Comparison of ENCODE assay signal across 26 mouse cellular contexts in genomic region chr4:104694188-104694587, GRCm38 (mm10).
A peak's percentile ranks its signal among the peaks of the same experiment; 100 is the strongest.
DNase-seq lines count a peak whose midpoint lies in the region; ATAC-seq lines count a peak whose summit lies in the region.
"Had no signal": no experiment of that assay in that cellular context is flagged by ENCODE, and none has a peak within 500 bp of the region (broad histone marks: within the 10 kb centered on the region; RNA-seq: fewer than 3 reads in every experiment).

No protein-coding gene starts in this region.

- H3K9me3 ChIP-seq in heart, embryonic 13.5 days = no peaks in the 10 kb centered on the region
- H3K9me3 ChIP-seq in midbrain, embryonic 14.5 days (ENCODE audit: control insufficient read depth, low read length) = no peaks in the 10 kb centered on the region
- H3K9me3 ChIP-seq in midbrain, embryonic 11.5 days (ENCODE audit: control insufficient read depth, low read length) = no peaks in the 10 kb centered on the region
- H3K9me3 ChIP-seq: embryonic facial prominence, embryonic 10.5 days; embryonic facial prominence, embryonic 13.5 days; forebrain, embryonic 12.5 days; forebrain, embryonic 15.5 days; heart, embryonic 10.5 days; hindbrain, embryonic 10.5 days; hindbrain, embryonic 13.5 days had no signal

- H3K36me3 ChIP-seq in heart, embryonic 13.5 days = no peaks in the 10 kb centered on the region
- H3K36me3 ChIP-seq in midbrain, embryonic 14.5 days (ENCODE audit: control insufficient read depth, insufficient read depth, low read length) = 0 out of 2 replicates have a peak, but pooled peaks cover 6% of the 10 kb centered on the region
- H3K36me3 ChIP-seq in midbrain, embryonic 11.5 days (ENCODE audit: control insufficient read depth, insufficient read depth, low read length) = no peaks in the 10 kb centered on the region
- H3K36me3 ChIP-seq: embryonic facial prominence, embryonic 10.5 days; embryonic facial prominence, embryonic 13.5 days; forebrain, embryonic 12.5 days; forebrain, embryonic 15.5 days; heart, embryonic 10.5 days; hindbrain, embryonic 10.5 days; hindbrain, embryonic 13.5 days had no signal

- no peak overlapping the region for H3K4me3 ChIP-seq in heart, embryonic 13.5 days
- H3K4me3 ChIP-seq in midbrain, embryonic 14.5 days (replicated peaks; ENCODE audit: low read depth, low read length) = no peak overlapping the region
- no peak overlapping the region for H3K4me3 ChIP-seq in midbrain, embryonic 11.5 days (ENCODE audit: low read depth, low read length)
- H3K4me3 ChIP-seq: embryonic facial prominence, embryonic 10.5 days; embryonic facial prominence, embryonic 13.5 days; erythroblast, embryonic 14.5 days; forebrain, embryonic 12.5 days; forebrain, embryonic 15.5 days; heart, embryonic 10.5 days; hindbrain, embryonic 10.5 days; hindbrain, embryonic 13.5 days had no signal

- WGBS in heart, embryonic 13.5 days = 24% methylated on average over 11 of the region's 11 CpGs
- 57% methylated on average over 11 of the region's 11 CpGs for WGBS in midbrain, embryonic 14.5 days
- 87% methylated on average over 11 of the region's 11 CpGs for WGBS in midbrain, embryonic 11.5 days

- intact Hi-C loops in heart, postnatal 10 days (cut with DNase I) = no loop called here

- H3K9ac ChIP-seq in heart, embryonic 13.5 days = no peak overlapping the region
- H3K9ac ChIP-seq in midbrain, embryonic 14.5 days (replicated peaks; ENCODE audit: low read length) = no peak overlapping the region
- H3K9ac ChIP-seq in midbrain, embryonic 11.5 days (ENCODE audit: low read length) = no peak overlapping the region
- H3K9ac ChIP-seq: embryonic facial prominence, embryonic 13.5 days; forebrain, embryonic 12.5 days; forebrain, embryonic 15.5 days; hindbrain, embryonic 13.5 days had no signal

- peaks cover 12% of the 10 kb centered on the region; the same call in 1 of the 2 replicates for H3K27me3 ChIP-seq in heart, embryonic 13.5 days (replicated peaks)
- no peaks in the 10 kb centered on the region for H3K27me3 ChIP-seq in midbrain, embryonic 14.5 days (ENCODE audit: control insufficient read depth, insufficient read depth, low read length)
- H3K27me3 ChIP-seq in midbrain, embryonic 11.5 days (ENCODE audit: control insufficient read depth, insufficient read depth, low read length) = no peaks in the 10 kb centered on the region
- H3K27me3 ChIP-seq: embryonic facial prominence, embryonic 13.5 days; forebrain, embryonic 12.5 days; forebrain, embryonic 15.5 days; hindbrain, embryonic 13.5 days had no signal

- peak overlapping the region; percentile 20; the same call in 1 of the 2 replicates for H3K4me2 ChIP-seq in heart, embryonic 13.5 days
- H3K4me2 ChIP-seq in midbrain, embryonic 14.5 days (ENCODE audit: low read length) = no peak overlapping the region
- H3K4me2 ChIP-seq in midbrain, embryonic 11.5 days = no peak overlapping the region
- H3K4me2 ChIP-seq: embryonic facial prominence, embryonic 13.5 days; forebrain, embryonic 12.5 days; forebrain, embryonic 15.5 days; hindbrain, embryonic 13.5 days had no signal

- no peak overlapping the region for H3K27ac ChIP-seq in heart, embryonic 13.5 days (replicated peaks)
- 0 out of 2 replicates have a peak overlapping the region, but pooled peaks have one; percentile 26 for H3K27ac ChIP-seq in midbrain, embryonic 14.5 days (replicated peaks; ENCODE audit: low read depth, low read length)
- H3K27ac ChIP-seq in midbrain, embryonic 11.5 days (ENCODE audit: low read depth, low read length) = no peak overlapping the region
- H3K27ac ChIP-seq: embryonic facial prominence, embryonic 10.5 days; embryonic facial prominence, embryonic 13.5 days; forebrain, embryonic 12.5 days; forebrain, embryonic 15.5 days; heart, embryonic 10.5 days; hindbrain, embryonic 10.5 days; hindbrain, embryonic 13.5 days had no signal

- no peak for ATAC-seq in heart, embryonic 13.5 days (ENCODE audit: extremely low read depth, insufficient number of reproducible peaks, low FRiP score, low TSS enrichment)
- no peak for ATAC-seq in midbrain, embryonic 14.5 days (ENCODE audit: low FRiP score, low TSS enrichment)
- ATAC-seq in midbrain, embryonic 11.5 days (ENCODE audit: low FRiP score) = no peak
- ATAC-seq: activated CD4-positive, CD25-positive, alpha-beta regulatory T cell, adult 4 months; forebrain, embryonic 15.5 days; hindbrain, embryonic 16.5 days had no signal

- peak; percentile 4 for DNase-seq in adrenal gland, adult 2 months
- no peak for DNase-seq in adrenal gland, postnatal 4 days (ENCODE audit: low spot score in 2 of 2)
- DNase-seq in heart, postnatal 10 days = no peak
- peak; percentile 39 for DNase-seq in midbrain, embryonic 14.5 days
- no peak for DNase-seq in midbrain, embryonic 11.5 days (ENCODE audit: low spot score, missing footprints)
- no peak for DNase-seq in urinary bladder, adult 18-20 months (ENCODE audit: low spot score in 2 of 2)
- DNase-seq: adrenal gland, postnatal 10 days; adrenal gland, postnatal 36 days; cerebellum, adult 11-12 months; cerebellum, adult 8-10 months; cerebellum, postnatal 36 days; embryo, embryonic 11 days; gastrocnemius, postnatal 25 days; heart, adult 18-20 months; heart, postnatal 36 days had no signal

- peaks cover 15% of the 10 kb centered on the region for H3K4me1 ChIP-seq in heart, embryonic 13.5 days
- peaks cover 27% of the 10 kb centered on the region for H3K4me1 ChIP-seq in midbrain, embryonic 14.5 days (ENCODE audit: control insufficient read depth, insufficient read depth, low read length)
- H3K4me1 ChIP-seq in midbrain, embryonic 11.5 days (ENCODE audit: control insufficient read depth, insufficient read depth, low read length) = no peaks in the 10 kb centered on the region
- H3K4me1 ChIP-seq: embryonic facial prominence, embryonic 10.5 days had no signal

Comparison
In these comparisons a context has a peak if more than half of its experiments do, and no peak if none do; other contexts are left out.
1. DNase-seq: peak in adrenal gland, adult 2 months (single experiment) and midbrain, embryonic 14.5 days (single experiment); none in adrenal gland, postnatal 4 days (0 of 2), heart, postnatal 10 days (0 of 2), midbrain, embryonic 11.5 days (single experiment) and urinary bladder, adult 18-20 months (0 of 2).